Mouse (Mus musculus) lung, postnatal 0 days (tissue): ENCODE measurements around the gene Pcsk7.

Experiments used
- CTCF ChIP-seq: IDR thresholded peaks from 2 replicates; pipeline ENCODE4 v1.5.1; 2016; ENCODE audit warnings: antibody characterized with exemption, mild to moderate bottlenecking
- EP300 ChIP-seq: IDR thresholded peaks from 2 replicates; pipeline ENCODE4 v1.6.1; 2016; ENCODE audit warnings: antibody characterized with exemption, mild to moderate bottlenecking, control low read depth

GRCm38 (mm10) chr9:45961855-45962254 lies 55.6 kb downstream of the Pcsk7 start:
- TF ChIP-seq CTCF (no peak), EP300 (no peak)
